Mouse (Mus musculus) liver, postnatal 0 days (tissue): Measurements from ENCODE around the gene Exd1.

Source experiments
- CTCF ChIP-seq: sonication (generic); IDR thresholded peaks from 2 replicates; pipeline ENCODE4 v1.5.1; 2016; ENCODE audit warnings: antibody characterized with exemption, low read depth
- EP300 ChIP-seq: IDR thresholded peaks from 2 replicates; pipeline ENCODE4 v1.6.1; 2016; ENCODE audit warnings: antibody characterized with exemption, low read depth, mild to moderate bottlenecking

DNA sequence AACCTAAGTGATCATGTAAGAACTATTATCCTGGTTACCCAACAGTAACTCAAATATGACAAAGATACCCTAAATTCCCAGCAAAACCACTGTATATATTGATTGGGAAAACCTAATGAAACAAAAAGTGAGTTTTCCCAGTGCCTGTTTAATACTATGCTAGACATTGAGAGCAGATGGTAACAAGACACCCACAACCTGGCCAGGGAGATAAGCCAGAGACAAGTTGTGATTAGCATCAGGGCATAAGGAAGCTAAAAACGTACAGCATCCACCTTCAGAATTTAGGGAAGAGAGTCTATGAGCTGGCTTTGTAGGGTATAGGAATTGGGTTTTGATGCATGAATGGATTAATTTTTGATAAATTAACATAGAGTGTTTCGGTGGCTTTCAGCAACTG, 2.3 kb upstream of the Exd1 start:
- TF ChIP-seq CTCF (no peak), EP300 (peak; percentile 54; the same call in 1 of the 2 replicates)
